Mouse (Mus musculus) bone marrow, adult 2 months (tissue): ENCODE results near the gene Mark4.

Source experiments
- CTCF ChIP-seq: fragments of 200-500 bp; IDR thresholded peaks from 2 replicates; pipeline ENCODE4 v1.5.1; 2011; ENCODE audit warnings: low read length, control low read depth; ENCODE audit not compliant: control insufficient read depth, insufficient read depth
- POLR2A ChIP-seq: fragments of 200-500 bp; IDR thresholded peaks from 2 replicates; pipeline ENCODE4 v1.6.1; 2011; ENCODE audit warnings: low read depth, mild to moderate bottlenecking, control low read depth, low read length, borderline replicate concordance; ENCODE audit not compliant: control insufficient read depth

GRCm38 (mm10) chr7:19464367-19465307, 6.0 kb upstream of the Mark4 start:
- TF ChIP-seq CTCF (no peak), POLR2A (no peak)
